Mouse (Mus musculus) forebrain, embryonic 13.5 days (tissue): ENCODE measurements around the gene Tpsg1. TPM values are rescaled to one million over a fixed set of nuclear protein-coding genes. Genes with fewer than 3 reads are reported as not detected.

Experiments
- ATAC-seq: fragments of 200-750 bp; cut with Nextera tagmentation; 2 replicates; pipeline ENCODE4 v1.8.0; 2017
- H3K27ac ChIP-seq: fragments of 300-500 bp; sonication (generic); 2 replicates; pipeline ENCODE4 v1.5.1; 2015; ENCODE audit warnings: inconsistent platforms, mild to moderate bottlenecking, moderate library complexity
- H3K27me3 ChIP-seq: fragments of 300-500 bp; sonication (generic); 2 replicates; pipeline ENCODE4 v1.6.1; 2015; ENCODE audit warnings: mild to moderate bottlenecking, inconsistent platforms
- H3K36me3 ChIP-seq: fragments of 300-500 bp; sonication (generic); 2 replicates; pipeline ENCODE4 v1.6.1; 2015; ENCODE audit warnings: mild to moderate bottlenecking, inconsistent platforms; ENCODE audit not compliant: poor library complexity, severe bottlenecking
- H3K4me1 ChIP-seq: fragments of 300-500 bp; sonication (generic); 2 replicates; pipeline ENCODE4 v1.6.1; 2015; ENCODE audit warnings: inconsistent platforms
- H3K4me2 ChIP-seq: fragments of 300-500 bp; sonication (generic); 2 replicates; pipeline ENCODE4 v1.6.1; 2015; ENCODE audit warnings: inconsistent platforms, mild to moderate bottlenecking, moderate library complexity
- H3K4me3 ChIP-seq: fragments of 300-500 bp; sonication (generic); 2 replicates; pipeline ENCODE4 v1.5.1; 2015; ENCODE audit warnings: mild to moderate bottlenecking, inconsistent platforms
- H3K9ac ChIP-seq: fragments of 300-500 bp; sonication (generic); 2 replicates; pipeline ENCODE4 v1.6.1; 2015; ENCODE audit warnings: mild to moderate bottlenecking, inconsistent platforms
- H3K9me3 ChIP-seq: fragments of 300-500 bp; sonication (generic); replicated peaks from 2 replicates; pipeline ENCODE4 v1.6.1; 2016; ENCODE audit warnings: inconsistent platforms
- WGBS: fragments of 180-500 bp; shearing (Covaris S2); methylation state at CpG from one replicate; pipeline ENCODE4 v1.1.7; 2015; 5-methylcytosine and 5-hydroxymethylcytosine counted together
- polyA plus RNA-seq: library from polyadenylated mRNA; unstranded; fragments of >200 nt; fragmentation: Nextera tagmentation; extraction: Ambion mirVana; gene quantifications from 2 replicates; pipeline ENCODE4 v1.2.1, GENCODE M21; 2015

The Tpsg1 gene
- polyA plus RNA-seq, 1 experiment from 2014 or later = 0.66 TPM

DNA sequence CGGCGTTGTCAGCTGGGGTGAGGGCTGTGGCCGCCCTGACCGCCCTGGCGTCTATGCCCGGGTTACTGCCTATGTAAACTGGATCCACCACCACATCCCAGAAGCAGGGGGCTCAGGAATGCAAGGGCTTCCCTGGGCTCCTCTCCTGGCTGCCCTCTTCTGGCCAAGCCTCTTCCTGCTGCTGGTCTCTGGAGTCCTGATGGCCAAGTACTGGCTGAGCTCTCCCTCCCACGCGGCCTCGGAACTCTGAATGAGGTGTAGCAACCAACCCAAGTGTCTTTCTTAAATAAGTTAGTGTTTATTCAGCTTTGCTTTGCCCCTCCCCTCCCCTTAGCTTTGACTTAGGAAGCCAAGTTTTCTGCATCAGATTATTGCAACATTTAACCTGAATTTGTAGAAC, 4.9 kb downstream of the Tpsg1 start:
- H3K27me3 ChIP-seq = 0 out of 2 replicates have a peak, but pooled peaks cover 12% of the 10 kb centered on the region
- no peak overlapping the region for H3K9ac ChIP-seq
- no peak overlapping the region for H3K4me2 ChIP-seq
- H3K4me1 ChIP-seq = no peaks in the 10 kb centered on the region
- WGBS = 47% methylated on average over 9 of the region's 9 CpGs
- no peak overlapping the region for H3K4me3 ChIP-seq
- no peak for ATAC-seq
- H3K9me3 ChIP-seq = no peaks in the 10 kb centered on the region
- no peak overlapping the region for H3K27ac ChIP-seq
- H3K36me3 ChIP-seq = peaks cover 33% of the 10 kb centered on the region; the same call in 1 of the 2 replicates

DNA sequence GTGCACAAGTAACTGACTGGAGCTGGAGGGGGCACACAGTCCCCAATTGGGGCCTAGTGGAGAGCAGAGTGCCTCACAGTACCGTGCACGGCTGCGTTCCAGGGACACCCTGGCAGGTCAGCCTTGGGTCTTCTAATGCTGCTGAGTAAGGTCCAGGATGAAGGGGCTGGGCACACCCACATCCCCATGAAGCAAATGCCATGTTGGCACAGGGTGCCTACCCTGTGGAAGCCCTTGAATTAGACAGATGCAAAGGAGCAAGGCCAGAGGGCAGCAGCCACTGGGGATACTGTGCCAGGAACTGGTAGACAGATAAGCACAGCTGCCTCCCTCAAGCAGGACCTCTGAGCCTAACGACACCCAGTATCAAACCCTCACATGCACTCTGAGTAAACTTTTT, 25.5 kb downstream of the Tpsg1 start:
- ATAC-seq = no peak
- no peak overlapping the region for H3K4me2 ChIP-seq

DNA sequence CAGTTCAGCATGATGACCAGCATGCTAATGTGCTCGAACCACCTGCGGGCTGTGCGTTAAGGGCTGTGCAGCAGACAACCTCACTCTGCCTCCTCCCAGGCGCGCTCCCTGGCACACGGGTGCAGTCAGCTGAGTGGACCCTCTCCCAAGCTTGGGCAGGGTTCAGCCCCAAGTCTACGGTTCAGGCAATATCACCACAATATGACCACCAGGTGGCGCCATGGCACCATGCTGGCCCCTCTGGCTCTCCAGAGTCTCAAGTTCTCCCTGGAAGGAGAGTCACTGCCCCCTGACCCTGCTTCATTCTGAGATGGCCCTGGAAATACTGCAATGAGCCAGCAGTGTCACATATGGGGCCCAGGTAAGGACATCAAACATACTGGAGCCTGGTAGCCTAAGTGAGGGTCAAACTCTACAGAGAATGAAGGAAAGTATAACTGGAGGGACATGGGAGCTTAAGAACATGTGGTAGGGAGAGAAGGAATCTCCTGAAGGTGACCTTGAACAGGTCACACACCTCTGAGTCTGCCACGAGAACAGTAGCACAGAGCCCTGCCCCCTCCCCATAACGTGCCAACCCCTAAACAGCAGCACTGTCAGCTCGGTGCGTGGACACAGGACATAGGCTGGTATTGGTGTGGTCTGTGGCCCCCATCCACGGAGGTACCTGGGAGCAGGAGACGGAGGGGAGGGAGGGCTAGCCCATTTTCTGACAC, 28.9 kb downstream of the Tpsg1 start:
- peak; percentile 61 for ATAC-seq
- Histone ChIP-seq H3K9ac (no peak overlapping the region), H3K36me3 (no peaks in the 10 kb centered on the region), H3K9me3 (no peaks in the 10 kb centered on the region), H3K4me2 (0 out of 2 replicates have a peak overlapping the region, but pooled peaks have one; percentile 12), H3K4me1 (peaks cover 24% of the 10 kb centered on the region), H3K27ac (no peak overlapping the region; the same call in 1 of the 2 replicates), H3K27me3 (peaks cover 56% of the 10 kb centered on the region), H3K4me3 (no peak overlapping the region)
- 26% methylated on average over 14 of the region's 14 CpGs for WGBS

More for the DNA sequence above, 25.5 kb downstream of the Tpsg1 start:
- Histone ChIP-seq H3K9me3 (no peaks in the 10 kb centered on the region), H3K9ac (no peak overlapping the region), H3K4me1 (peaks cover 14% of the 10 kb centered on the region), H3K27ac (no peak overlapping the region), H3K4me3 (no peak overlapping the region), H3K27me3 (peaks cover 21% of the 10 kb centered on the region), H3K36me3 (peaks cover 12% of the 10 kb centered on the region)
- WGBS = 91% methylated on average over 4 of the region's 4 CpGs

DNA sequence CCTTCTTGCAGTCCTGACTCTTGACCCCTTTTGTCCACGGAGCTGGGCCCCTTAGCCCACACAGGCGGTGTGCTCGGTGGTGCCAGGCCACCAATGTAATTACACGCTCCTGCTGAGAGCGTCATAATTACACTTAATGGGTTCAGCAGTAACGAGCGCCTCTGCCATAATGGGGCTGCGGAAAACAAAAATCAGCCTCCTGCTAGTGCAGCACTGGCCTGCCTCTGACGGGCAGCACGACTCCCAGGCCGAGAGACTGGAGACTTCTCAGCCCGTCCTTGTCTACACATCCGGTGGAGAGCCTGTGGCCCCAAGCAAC, 29.4 kb downstream of the Tpsg1 start:
- WGBS = 11% methylated on average over 13 of the region's 13 CpGs
- H3K9ac ChIP-seq = no peak overlapping the region
- ATAC-seq = peak; percentile 40; the same call in 1 of the 2 replicates
- H3K4me2 ChIP-seq = 0 out of 2 replicates have a peak overlapping the region, but pooled peaks have one; percentile 12
- H3K4me1 ChIP-seq = peaks cover 27% of the 10 kb centered on the region
- peaks cover 61% of the 10 kb centered on the region for H3K27me3 ChIP-seq
- no peak overlapping the region; the same call in 1 of the 2 replicates for H3K27ac ChIP-seq
- H3K36me3 ChIP-seq = no peaks in the 10 kb centered on the region
- H3K9me3 ChIP-seq = no peaks in the 10 kb centered on the region
- H3K4me3 ChIP-seq = no peak overlapping the region

DNA sequence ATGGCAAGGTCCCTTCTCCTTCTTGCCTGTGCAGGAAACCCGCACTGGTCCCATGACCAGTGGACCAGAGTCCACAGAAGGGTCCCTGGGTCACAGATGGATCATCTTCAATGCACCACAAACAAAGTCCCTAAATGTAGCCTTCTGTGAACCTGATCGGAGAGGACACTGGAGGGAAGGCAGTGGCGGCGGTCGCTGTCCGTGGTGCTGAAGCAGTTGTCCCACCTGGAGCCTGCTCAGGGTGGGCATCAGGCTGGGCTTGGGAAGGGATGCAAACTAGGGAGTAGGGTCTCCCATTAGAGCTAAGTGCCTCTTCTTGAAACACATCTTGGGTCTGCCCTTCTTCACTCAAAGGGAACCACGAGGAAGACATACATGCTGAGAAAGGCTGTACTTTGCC, 31.4 kb downstream of the Tpsg1 start:
- no peak overlapping the region for H3K9ac ChIP-seq
- no peak overlapping the region for H3K27ac ChIP-seq
- no peaks in the 10 kb centered on the region for H3K9me3 ChIP-seq
- no peaks in the 10 kb centered on the region for H3K36me3 ChIP-seq
- no peak for ATAC-seq
- no peak overlapping the region for H3K4me3 ChIP-seq
- WGBS = 7% methylated on average over 7 of the region's 7 CpGs
- H3K4me2 ChIP-seq = no peak overlapping the region
- peaks cover 77% of the 10 kb centered on the region for H3K27me3 ChIP-seq
- H3K4me1 ChIP-seq = peaks cover 46% of the 10 kb centered on the region

DNA sequence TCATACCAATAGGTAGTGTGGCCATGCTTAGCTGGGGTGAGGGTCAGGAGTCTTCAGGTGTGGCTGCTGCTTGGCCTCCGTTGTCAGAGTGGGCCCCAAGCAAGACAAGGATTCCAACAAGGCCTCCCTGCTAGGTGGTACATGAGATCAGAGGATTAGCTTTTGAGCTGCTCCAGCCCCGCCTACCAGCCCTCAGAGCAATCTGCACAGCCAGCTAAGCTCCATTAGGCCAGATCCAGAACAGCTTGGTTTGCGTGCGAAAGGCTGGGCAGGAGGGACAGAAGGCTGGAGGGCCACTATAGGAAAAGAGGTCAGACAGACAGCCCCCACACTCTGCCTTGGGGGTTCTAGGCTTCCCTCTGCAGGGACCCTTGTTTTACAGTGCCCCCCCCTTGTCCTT, 32.4 kb downstream of the Tpsg1 start:
- H3K36me3 ChIP-seq = no peaks in the 10 kb centered on the region
- H3K4me1 ChIP-seq = peaks cover 57% of the 10 kb centered on the region
- H3K9ac ChIP-seq = no peak overlapping the region
- H3K4me3 ChIP-seq = no peak overlapping the region
- H3K27me3 ChIP-seq = peaks cover 79% of the 10 kb centered on the region
- no peak for ATAC-seq
- no peaks in the 10 kb centered on the region for H3K9me3 ChIP-seq
- WGBS = 0% methylated on average over 4 of the region's 4 CpGs
- H3K27ac ChIP-seq = no peak overlapping the region
- no peak overlapping the region for H3K4me2 ChIP-seq

DNA sequence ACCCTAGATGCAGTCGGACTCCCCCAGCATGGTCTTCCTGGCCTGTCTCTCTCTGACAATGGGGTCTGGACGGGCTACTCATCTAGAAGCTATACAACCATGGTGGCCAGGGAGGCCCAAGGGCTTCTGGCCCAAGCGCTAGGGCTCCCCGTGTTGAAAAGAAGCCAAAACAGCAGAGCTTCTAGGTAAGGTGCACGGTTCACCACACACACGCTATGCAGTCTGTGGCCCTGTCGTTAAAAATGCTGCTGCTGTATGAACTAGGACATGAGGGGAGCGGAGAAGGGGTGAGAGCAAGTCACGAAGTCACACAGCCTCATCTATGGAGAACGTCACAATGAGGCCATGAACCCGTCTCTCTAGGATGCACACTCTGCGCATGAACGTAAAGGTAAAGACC, 33.2 kb downstream of the Tpsg1 start:
- no peaks in the 10 kb centered on the region for H3K9me3 ChIP-seq
- ATAC-seq = no peak
- peaks cover 79% of the 10 kb centered on the region for H3K27me3 ChIP-seq
- peaks cover 64% of the 10 kb centered on the region for H3K4me1 ChIP-seq
- 79% methylated on average over 13 of the region's 13 CpGs for WGBS
- no peak overlapping the region for H3K4me2 ChIP-seq
- no peak overlapping the region for H3K9ac ChIP-seq
- H3K27ac ChIP-seq = no peak overlapping the region
- H3K4me3 ChIP-seq = no peak overlapping the region
- H3K36me3 ChIP-seq = no peaks in the 10 kb centered on the region

DNA sequence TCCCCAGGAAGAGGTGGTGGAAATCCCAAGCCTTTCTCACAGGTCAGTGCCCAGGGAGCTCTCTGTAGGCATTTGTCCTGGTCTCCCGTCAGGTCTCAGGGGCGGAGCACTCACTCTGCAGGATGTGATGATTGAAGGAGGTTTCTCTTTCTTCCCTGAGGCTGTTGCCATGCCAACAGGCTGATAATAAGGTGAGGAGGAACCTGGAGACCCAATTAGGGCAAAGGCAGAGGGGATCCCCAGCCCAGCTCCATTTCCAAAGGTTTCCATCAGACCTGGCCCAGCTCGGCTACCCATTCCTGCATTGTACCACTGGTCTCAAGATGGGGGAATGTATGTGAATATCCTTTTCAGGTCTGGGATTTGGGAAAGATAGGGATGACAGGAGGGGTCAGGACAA, 35.1 kb downstream of the Tpsg1 start:
- Histone ChIP-seq H3K27me3 (peaks cover 86% of the 10 kb centered on the region), H3K9ac (no peak overlapping the region), H3K27ac (peak overlapping the region; percentile 57; the same call in 1 of the 2 replicates), H3K4me1 (peaks cover 65% of the 10 kb centered on the region), H3K9me3 (no peaks in the 10 kb centered on the region), H3K4me3 (no peak overlapping the region), H3K4me2 (no peak overlapping the region), H3K36me3 (no peaks in the 10 kb centered on the region)
- ATAC-seq = no peak; the same call in 1 of the 2 replicates
- 15% methylated on average over 3 of the region's 3 CpGs for WGBS

DNA sequence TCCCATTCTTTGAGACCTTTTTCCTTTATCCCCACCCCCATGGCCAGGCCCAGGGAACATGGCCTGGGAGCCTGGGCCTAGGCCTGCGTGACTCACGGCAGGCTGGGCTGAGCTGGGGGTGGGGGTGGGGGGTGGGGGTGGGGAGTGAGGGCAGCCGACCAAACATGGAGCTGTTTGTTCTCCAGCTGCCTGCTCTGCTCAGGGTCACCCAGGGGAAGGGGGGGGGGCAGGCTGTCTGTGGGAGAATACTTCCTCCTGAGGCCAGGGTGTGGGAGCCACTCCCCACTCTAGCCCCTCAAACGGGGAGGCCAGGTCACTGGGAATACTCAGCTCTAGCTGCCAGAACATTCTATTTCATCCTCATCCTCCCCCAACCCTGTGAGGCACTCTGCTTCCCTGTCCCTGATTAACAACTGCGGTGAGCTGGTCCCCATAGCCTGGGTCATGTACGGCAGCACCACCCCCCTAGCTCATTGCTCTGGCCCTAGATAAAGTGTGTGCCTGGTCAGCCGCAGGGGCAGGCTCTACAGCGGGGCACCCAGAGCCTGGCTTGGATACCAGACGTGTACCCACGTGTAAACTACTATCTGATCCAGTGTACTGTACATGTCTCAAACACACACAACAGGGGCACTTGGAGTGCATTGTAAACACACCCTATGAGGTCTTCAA, 36.3 kb downstream of the Tpsg1 start:
- whole genome bisulfite sequencing = 3% methylated on average over 9 of the region's 10 CpGs
- Histone ChIP-seq H3K4me2 (peak overlapping the region; percentile 26), H3K36me3 (no peaks in the 10 kb centered on the region), H3K4me1 (peaks cover 76% of the 10 kb centered on the region), H3K4me3 (no peak overlapping the region), H3K27me3 (peaks cover 84% of the 10 kb centered on the region), H3K9ac (no peak overlapping the region; the same call in 1 of the 2 replicates), H3K9me3 (no peaks in the 10 kb centered on the region), H3K27ac (peak overlapping the region; percentile 57)
- ATAC-seq = no peak; the same call in 1 of the 2 replicates

DNA sequence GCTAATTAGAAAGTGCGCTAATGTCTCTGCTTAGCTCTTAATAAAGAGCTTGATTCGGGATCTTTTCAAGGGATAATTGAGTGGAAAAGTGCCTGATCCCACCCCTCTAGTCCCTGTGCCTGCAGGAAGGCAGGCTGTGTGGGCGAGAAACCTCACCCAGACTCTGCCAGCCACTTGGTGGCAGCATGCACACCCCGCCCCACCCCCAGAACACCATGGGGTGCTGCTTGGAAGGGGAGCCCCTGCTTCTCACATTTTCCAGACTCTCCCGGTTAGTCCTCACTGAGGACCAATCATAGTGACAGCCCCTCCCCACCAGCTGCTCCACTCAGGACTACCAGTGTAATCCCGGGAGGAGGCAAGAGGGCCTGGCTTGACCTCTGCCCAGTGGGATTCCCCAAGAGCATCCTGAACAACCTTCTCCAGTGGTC, 37.0 kb downstream of the Tpsg1 start:
- Histone ChIP-seq H3K27ac (peak overlapping the region; percentile 57), H3K27me3 (peaks cover 78% of the 10 kb centered on the region), H3K9ac (no peak overlapping the region), H3K4me1 (peaks cover 83% of the 10 kb centered on the region), H3K36me3 (no peaks in the 10 kb centered on the region), H3K4me3 (no peak overlapping the region), H3K4me2 (peak overlapping the region; percentile 26), H3K9me3 (no peaks in the 10 kb centered on the region)
- peak; percentile 59 for ATAC-seq
- 3% methylated on average over 6 of the region's 6 CpGs for WGBS

DNA sequence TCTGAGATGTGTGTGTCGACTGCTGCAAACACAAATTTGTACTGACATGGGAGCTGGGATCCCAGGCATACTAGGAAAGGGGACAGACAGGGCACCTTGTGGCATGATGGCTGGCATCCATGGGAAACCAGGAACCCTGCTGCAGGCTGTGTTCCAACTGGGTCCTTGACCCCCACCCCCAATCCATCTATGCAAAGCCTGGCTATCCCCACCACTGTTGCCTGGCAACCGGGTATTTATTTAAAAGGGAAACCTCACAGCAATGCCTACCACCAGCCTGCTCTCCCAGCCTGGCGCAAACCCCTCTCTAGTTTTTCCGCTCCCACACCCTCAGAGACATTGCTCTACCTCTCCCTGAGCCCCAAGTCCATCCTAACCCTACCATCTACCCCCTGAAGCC, 38.3 kb downstream of the Tpsg1 start:
- no peak for ATAC-seq
- 63% methylated on average over 4 of the region's 4 CpGs for WGBS
- peak overlapping the region; percentile 28; the same call in 1 of the 2 replicates for H3K9ac ChIP-seq
- no peak overlapping the region for H3K4me2 ChIP-seq
- no peaks in the 10 kb centered on the region for H3K9me3 ChIP-seq
- H3K27ac ChIP-seq = 0 out of 2 replicates have a peak overlapping the region, but pooled peaks have one; percentile 2
- H3K27me3 ChIP-seq = peaks cover 70% of the 10 kb centered on the region
- H3K4me1 ChIP-seq = peaks cover 79% of the 10 kb centered on the region
- no peaks in the 10 kb centered on the region for H3K36me3 ChIP-seq
- no peak overlapping the region for H3K4me3 ChIP-seq

DNA sequence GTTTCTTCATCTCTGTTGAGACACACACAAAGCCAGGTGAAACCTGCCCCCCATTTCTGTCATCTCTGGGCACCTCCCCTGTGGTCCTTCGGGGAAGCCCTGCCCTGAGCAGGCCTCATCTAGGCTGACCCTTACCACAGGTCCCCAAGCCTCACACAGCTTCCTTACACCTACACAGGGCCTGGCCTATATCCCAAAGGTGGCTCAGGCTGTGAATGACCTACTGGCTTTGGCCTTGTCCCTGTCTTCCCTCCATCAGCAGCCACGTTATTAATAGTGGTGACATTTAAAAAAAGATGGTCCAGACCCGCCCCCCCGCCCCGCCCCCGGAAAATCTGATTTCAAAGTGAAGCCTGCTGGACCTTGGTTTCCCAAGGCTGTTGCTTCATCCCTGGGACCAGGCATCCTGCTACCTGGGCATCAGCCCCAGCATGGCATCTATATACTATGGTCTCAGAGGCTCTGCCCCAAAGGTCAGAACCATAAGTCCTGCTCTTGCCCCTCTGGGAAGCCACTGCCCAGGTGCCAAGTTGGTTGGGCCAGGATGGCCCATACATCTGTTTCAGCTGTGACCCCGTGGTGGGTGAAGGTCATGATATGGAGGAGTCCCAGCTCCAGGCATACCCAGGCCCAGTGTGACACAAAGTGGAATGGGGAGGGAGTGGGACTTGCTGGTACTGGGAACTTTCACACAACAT, 39.4 kb downstream of the Tpsg1 start:
- Histone ChIP-seq H3K27ac (no peak overlapping the region), H3K36me3 (no peaks in the 10 kb centered on the region), H3K9me3 (no peaks in the 10 kb centered on the region), H3K4me1 (peaks cover 77% of the 10 kb centered on the region), H3K4me2 (no peak overlapping the region), H3K4me3 (no peak overlapping the region), H3K9ac (no peak overlapping the region), H3K27me3 (peaks cover 59% of the 10 kb centered on the region)
- ATAC-seq = no peak
- 86% methylated on average over 7 of the region's 7 CpGs for WGBS
